Mouse (Mus musculus) CD8-positive naive resting alpha-beta T cell, adult 2 months (primary cell): ENCODE data around the gene Gjd3.
A peak's percentile ranks its signal among the peaks of the same experiment; 100 is the strongest.

Source experiments
- DNase-seq, 2 experiments: peaks; one replicate each; pipeline ENCODE4 v3.0.0; 2022; ENCODE audit warnings: low read depth in 2 of 2, low spot score in 2 of 2

Gjd3 gene

GRCm38 (mm10) chr11:98949242-98949957 lies 33.4 kb downstream of the Gjd3 start:
- DNase-seq, result no peak

- DNase-seq, result no peak
Observed at GRCm38 (mm10) chr11:98947969-98948569, 34.7 kb downstream of the Gjd3 start.

DNA sequence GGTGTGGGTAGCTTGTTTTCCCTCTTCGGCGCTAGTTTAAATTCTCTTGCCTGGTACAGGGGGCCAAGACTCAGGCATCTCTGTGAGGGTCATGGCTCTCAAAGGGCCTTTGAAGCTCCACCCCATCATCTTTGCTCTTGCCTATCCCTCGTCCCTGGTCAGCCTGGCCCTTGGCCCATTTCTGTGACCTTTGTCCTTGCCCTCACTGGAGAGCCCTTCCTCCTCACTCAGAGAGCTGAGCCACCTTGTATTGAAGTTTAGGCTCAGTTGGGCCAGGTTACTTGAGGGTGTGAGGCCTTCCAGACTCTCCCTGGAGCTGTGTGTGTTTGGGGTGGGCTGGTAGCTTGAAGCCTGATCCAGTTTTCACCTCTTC lies 37.2 kb downstream of the Gjd3 start:
- DNase-seq, result no peak

- DNase-seq, result peak; percentile 68 to 76
Observed at GRCm38 (mm10) chr11:98944897-98945604, 37.8 kb downstream of the Gjd3 start.

DNA sequence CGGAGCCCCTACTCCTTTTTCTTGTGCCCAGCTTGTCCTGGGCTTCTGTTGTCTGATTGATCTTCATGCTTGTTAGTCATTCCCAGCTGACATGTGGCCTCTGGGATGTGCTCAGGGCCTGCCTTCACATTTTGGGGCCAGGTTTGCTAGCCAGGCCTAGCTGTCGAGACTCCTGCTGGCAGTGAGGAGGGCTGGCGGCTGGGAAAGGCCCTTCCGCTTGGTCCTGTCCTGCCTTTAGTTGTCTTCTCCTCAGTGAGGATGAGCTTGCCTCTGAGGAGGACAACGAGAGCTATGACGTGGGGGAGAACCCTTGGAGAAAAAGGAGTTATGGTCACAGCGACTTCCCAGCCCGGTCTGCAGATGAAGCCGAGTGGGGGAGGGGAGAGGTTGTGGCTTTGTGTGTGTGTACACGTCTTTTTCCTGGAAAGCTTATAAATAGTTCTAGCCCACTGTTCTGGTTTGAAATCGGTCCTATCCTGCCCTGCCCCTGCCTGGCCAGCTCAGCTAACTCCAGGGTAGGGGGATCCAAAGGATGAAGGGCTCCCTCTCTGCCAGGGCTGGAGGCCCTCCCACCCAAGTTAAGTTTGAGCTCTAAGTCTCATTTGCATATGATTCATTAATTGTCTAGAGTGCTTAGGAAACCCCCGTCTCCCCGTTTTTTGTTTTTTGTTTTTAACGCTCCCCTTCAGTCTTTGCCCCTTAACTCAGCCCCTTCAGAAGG lies 38.9 kb downstream of the Gjd3 start:
- DNase-seq, result no peak

- peak; percentile 59 to 65 for DNase-seq
Observed at GRCm38 (mm10) chr11:98942923-98943641, 39.7 kb downstream of the Gjd3 start.

- no peak for DNase-seq
Observed at GRCm38 (mm10) chr11:98942555-98942922, 40.3 kb downstream of the Gjd3 start.

DNA sequence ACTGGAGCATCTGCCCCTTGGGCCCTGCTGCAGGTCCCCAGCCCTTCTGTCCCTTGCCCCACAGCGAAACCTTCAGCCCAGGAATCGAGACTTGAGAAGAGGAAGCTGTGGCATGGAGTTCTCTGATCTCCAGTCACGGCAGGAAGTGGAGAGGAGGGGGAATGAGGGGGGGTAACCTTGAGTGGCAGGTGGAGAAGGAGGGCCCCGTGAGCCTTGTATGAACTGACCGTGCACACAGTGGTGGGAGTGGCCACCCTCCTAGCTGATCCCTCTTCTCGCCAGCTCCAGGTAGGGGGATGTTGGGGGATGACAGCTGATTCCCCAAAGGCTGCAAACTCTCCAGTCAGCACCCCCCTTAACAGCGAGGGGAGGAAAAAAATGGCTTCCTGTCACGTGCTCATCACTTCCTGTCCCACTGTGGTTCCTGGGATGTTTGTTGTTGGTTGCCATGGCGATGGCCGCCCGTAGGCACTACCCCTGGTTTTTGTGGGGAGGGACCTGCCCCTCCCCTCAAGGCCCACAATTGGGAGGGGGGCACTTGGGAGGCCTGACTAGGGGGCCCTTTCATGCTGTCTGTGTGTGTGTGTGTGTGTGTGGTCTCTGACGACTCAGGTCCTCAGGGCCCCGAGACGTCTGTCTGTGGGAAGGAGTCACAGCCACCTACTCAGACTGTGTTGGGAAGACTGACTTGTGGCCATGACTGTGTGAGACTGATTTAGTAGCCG lies 40.8 kb downstream of the Gjd3 start:
- peak; percentile 96 for DNase-seq

DNA sequence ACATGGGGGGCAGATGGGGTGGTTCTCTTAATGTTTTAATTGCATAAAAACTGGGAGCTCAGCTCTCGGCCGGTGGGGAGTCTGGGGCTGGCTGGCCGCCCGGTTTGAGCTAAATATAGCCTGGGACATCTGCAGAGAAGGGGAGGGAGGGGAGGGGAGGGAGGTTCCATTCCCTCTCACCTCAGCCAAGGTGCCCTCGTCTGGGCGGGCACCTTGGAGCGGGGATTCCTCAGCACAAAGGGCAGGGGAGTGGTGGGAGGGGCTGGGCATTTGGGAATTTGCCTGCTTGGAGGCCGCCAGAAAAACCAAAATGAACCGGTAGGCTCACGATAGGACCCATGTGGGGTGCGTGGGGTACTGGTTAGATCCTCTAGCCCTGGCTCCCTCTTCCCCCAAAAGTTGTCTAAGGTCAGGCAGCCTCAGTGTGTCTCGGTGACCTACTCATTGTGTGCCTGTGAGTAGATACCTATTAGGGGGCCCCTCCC lies 41.4 kb downstream of the Gjd3 start:
- no peak for DNase-seq

GRCm38 (mm10) chr11:98940776-98941175 lies 42.0 kb downstream of the Gjd3 start:
- DNase-seq, result no peak

DNA sequence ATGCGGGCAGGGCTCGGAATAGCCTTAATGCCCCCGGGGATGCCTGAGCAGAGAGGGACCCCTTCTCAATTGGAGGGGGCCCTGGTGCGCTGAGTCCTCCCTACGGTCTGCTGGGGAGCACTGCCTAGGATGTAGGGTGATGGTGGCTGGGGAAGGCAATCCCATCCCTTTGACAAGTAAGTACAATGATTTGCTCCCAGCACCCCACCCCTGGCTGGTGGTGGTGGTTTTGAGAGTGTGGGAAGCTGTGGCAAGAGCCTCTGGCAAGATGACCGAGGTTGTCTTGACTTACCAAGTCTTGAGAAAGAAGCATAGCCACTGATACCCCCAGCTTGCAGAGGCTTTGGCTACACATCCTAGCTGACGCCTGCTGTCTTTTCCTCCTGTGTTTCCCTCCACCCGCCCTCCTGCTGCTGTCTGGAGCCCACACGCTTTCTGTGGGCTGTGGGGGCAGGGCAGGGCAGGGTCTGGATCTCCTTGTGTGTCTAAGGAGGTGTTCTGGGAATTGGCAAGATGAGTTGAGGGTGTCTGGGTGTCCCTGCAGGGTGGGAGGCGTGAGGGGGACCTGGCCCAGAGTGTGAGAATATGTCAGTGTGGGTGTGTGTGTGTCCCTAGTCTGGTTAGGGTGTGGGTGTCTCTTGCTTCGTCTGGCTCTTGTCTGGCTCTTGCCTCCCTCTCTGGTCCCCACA lies 42.7 kb downstream of the Gjd3 start:
- DNase-seq, result no peak

- DNase-seq, result peak; percentile 62 to 64
Observed at GRCm38 (mm10) chr11:98939084-98939952, 43.5 kb downstream of the Gjd3 start.

- no peak for DNase-seq
Observed at GRCm38 (mm10) chr11:98938701-98939083, 44.1 kb downstream of the Gjd3 start.

GRCm38 (mm10) chr11:98937914-98938694 lies 44.7 kb downstream of the Gjd3 start:
- peak; percentile 45 to 51 for DNase-seq

- peak; percentile 74 to 79 for DNase-seq
Observed at GRCm38 (mm10) chr11:98937410-98937913, 45.4 kb downstream of the Gjd3 start.

DNA sequence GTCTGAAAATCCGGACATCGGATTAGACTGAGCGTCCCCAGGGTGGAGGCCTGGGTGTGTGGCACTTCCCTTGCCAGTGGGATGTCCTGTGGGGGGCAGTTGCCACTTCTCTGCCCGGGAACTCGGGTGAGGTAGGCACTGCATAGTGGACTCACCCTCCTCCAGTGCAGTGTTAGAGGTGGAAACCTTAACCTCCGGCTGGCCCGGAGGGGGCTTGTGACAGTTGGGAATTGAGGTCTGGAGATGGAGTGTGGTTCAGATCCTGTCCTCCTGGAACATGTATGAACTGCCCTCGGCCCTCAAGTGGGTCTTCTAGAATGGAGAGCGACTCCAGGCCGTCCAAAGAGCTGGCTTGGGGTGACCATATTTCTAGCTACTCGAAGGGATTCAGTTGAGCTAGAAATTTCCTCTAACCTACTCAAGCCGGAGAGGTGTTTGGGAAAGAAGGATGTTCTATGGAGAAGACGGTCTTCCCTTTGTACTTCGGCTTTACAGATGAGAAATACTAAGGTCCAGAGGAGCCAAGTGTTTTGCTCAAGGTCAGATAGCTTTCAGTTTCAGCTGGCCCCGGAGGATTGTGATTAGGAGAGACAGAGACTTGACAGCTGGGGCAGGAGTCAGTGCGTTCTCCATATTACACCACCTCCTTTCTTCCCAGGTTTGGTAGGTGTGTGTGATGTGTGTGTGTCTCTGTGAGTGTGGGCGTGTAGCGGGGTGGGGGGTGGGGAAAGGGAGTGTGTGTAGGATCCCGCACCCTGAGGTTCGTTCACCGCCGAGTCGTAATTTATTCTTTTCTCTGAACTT lies 46.0 kb downstream of the Gjd3 start:
- no peak for DNase-seq

DNA sequence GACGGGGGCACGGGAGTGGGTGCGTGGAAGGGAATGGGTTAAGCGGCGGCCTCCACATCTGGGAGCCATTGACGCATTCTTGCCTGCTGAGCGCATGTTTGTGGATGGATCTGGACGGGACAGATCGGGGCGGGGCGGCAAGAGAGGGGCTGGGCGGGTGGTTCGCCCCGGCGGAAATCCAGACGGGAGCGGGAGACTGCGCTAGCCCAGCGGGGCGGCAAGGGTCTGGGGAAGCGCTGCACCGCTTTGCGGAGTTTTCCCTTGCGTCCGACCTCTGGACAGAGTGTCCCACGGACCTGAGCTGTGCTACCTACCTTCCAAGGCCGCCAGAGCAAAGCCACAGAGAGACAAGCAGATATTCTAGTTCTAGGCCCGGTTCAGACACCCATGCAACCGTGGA lies 46.6 kb downstream of the Gjd3 start:
- no peak for DNase-seq
